Mouse (Mus musculus) heart, embryonic 11.5 days (tissue): ENCODE measurements at regions not wholly inside any gene's neighbourhood (a gene's known extent, or its start where the extent isn't known, plus 50 kb on each side); places are given as distances from the start of the nearest gene placed in this dataset.
A peak's percentile ranks its signal among the peaks of the same experiment; 100 is the strongest.

Experiments used
- ATAC-seq: fragments of 200-750 bp; cut with Nextera tagmentation; replicated peaks from 2 replicates; pipeline ENCODE4 v1.8.0; 2017; ENCODE audit warnings: moderate library complexity; ENCODE audit not compliant: insufficient number of reproducible peaks, low FRiP score, low TSS enrichment
- H3K27ac ChIP-seq: fragments of 300-500 bp; sonication (generic); 2 replicates; pipeline ENCODE4 v1.5.1; 2014; ENCODE audit warnings: mild to moderate bottlenecking, low read depth, low read length
- H3K27me3 ChIP-seq: fragments of 300-500 bp; sonication (generic); 2 replicates; pipeline ENCODE4 v1.6.1; 2014; ENCODE audit warnings: mild to moderate bottlenecking, low read length, mixed read lengths; ENCODE audit not compliant: control insufficient read depth, insufficient read depth
- H3K36me3 ChIP-seq: fragments of 300-500 bp; sonication (generic); 2 replicates; pipeline ENCODE4 v1.6.1; 2014; ENCODE audit warnings: mild to moderate bottlenecking, low read length, moderate library complexity, mixed read lengths; ENCODE audit not compliant: control insufficient read depth, insufficient read depth
- H3K4me1 ChIP-seq: fragments of 300-500 bp; sonication (generic); 2 replicates; pipeline ENCODE4 v1.6.1; 2014; ENCODE audit warnings: low read length; ENCODE audit not compliant: control insufficient read depth, insufficient read depth
- H3K4me2 ChIP-seq: fragments of 300-500 bp; sonication (generic); 2 replicates; pipeline ENCODE4 v1.6.1; 2014; ENCODE audit warnings: mild to moderate bottlenecking, moderate library complexity
- H3K4me3 ChIP-seq: fragments of 300-500 bp; sonication (generic); 2 replicates; pipeline ENCODE4 v1.5.1; 2014; ENCODE audit warnings: low read depth, low read length
- H3K9ac ChIP-seq: fragments of 300-500 bp; sonication (generic); 2 replicates; pipeline ENCODE4 v1.6.1; 2014; ENCODE audit warnings: mild to moderate bottlenecking, low read depth, low read length, moderate library complexity
- H3K9me3 ChIP-seq: fragments of 300-500 bp; sonication (generic); replicated peaks from 2 replicates; pipeline ENCODE4 v1.6.1; 2016; ENCODE audit warnings: low read length; ENCODE audit not compliant: control insufficient read depth
- WGBS: fragments of 180-500 bp; shearing (Covaris S2); extraction: QIAGEN DNeasy Blood & Tissue Kit; methylation state at CpG from one replicate; pipeline ENCODE4 v1.1.7; 2014; ENCODE audit not compliant: insufficient replicate concordance; 5-methylcytosine and 5-hydroxymethylcytosine counted together

GRCm38 (mm10) chr2:166271373-166272189 lies 116.1 kb upstream of the Sulf2 start:
- Histone ChIP-seq H3K27ac (no peak overlapping the region), H3K4me3 (no peak overlapping the region), H3K4me1 (0 out of 2 replicates have a peak, but pooled peaks cover 3% of the 10 kb centered on the region), H3K9me3 (no peaks in the 10 kb centered on the region), H3K36me3 (no peaks in the 10 kb centered on the region), H3K27me3 (no peaks in the 10 kb centered on the region), H3K4me2 (no peak overlapping the region), H3K9ac (no peak overlapping the region)
- 51% methylated on average over 11 of the region's 11 CpGs for WGBS
- no peak for ATAC-seq

GRCm38 (mm10) chr2:166270007-166270406 lies 114.5 kb upstream of the Sulf2 start:
- no peak overlapping the region for H3K27ac ChIP-seq
- H3K4me1 ChIP-seq: 0 out of 2 replicates have a peak, but pooled peaks cover 3% of the 10 kb centered on the region
- no peak overlapping the region for H3K4me3 ChIP-seq
- whole genome bisulfite sequencing: 81% methylated on average over 6 of the region's 6 CpGs
- no peak for ATAC-seq
- H3K9me3 ChIP-seq: no peaks in the 10 kb centered on the region
- H3K27me3 ChIP-seq: no peaks in the 10 kb centered on the region
- H3K4me2 ChIP-seq: no peak overlapping the region
- no peak overlapping the region for H3K9ac ChIP-seq
- no peaks in the 10 kb centered on the region for H3K36me3 ChIP-seq

- Histone ChIP-seq H3K36me3 (no peaks in the 10 kb centered on the region), H3K4me1 (peaks cover 3% of the 10 kb centered on the region; the same call in 1 of the 2 replicates), H3K9me3 (no peaks in the 10 kb centered on the region), H3K27ac (no peak overlapping the region), H3K27me3 (no peaks in the 10 kb centered on the region), H3K4me3 (no peak overlapping the region), H3K4me2 (no peak overlapping the region), H3K9ac (no peak overlapping the region)
- no peak for ATAC-seq
- WGBS: 86% methylated on average over 4 of the region's 4 CpGs
Measured at GRCm38 (mm10) chr2:166266915-166267314, 111.5 kb upstream of the Sulf2 start.

GRCm38 (mm10) chr2:166266507-166266906 lies 111.0 kb upstream of the Sulf2 start:
- no peak for ATAC-seq
- H3K9ac ChIP-seq: no peak overlapping the region
- peaks cover 7% of the 10 kb centered on the region; the same call in 1 of the 2 replicates for H3K4me1 ChIP-seq
- no peaks in the 10 kb centered on the region for H3K36me3 ChIP-seq
- no peaks in the 10 kb centered on the region for H3K9me3 ChIP-seq
- H3K4me2 ChIP-seq: no peak overlapping the region
- no peaks in the 10 kb centered on the region for H3K27me3 ChIP-seq
- H3K4me3 ChIP-seq: no peak overlapping the region
- H3K27ac ChIP-seq: no peak overlapping the region
- 78% methylated on average over 9 of the region's 9 CpGs for WGBS

- H3K9ac ChIP-seq: no peak overlapping the region
- no peaks in the 10 kb centered on the region for H3K9me3 ChIP-seq
- H3K36me3 ChIP-seq: no peaks in the 10 kb centered on the region
- peaks cover 12% of the 10 kb centered on the region; the same call in 1 of the 2 replicates for H3K4me1 ChIP-seq
- ATAC-seq: no peak
- 0 out of 2 replicates have a peak, but pooled peaks cover 3% of the 10 kb centered on the region for H3K27me3 ChIP-seq
- H3K4me3 ChIP-seq: no peak overlapping the region
- H3K4me2 ChIP-seq: no peak overlapping the region
- no peak overlapping the region for H3K27ac ChIP-seq
- 81% methylated on average over 9 of the region's 9 CpGs for WGBS
Measured at GRCm38 (mm10) chr2:166264756-166265155, 109.3 kb upstream of the Sulf2 start.

GRCm38 (mm10) chr2:166261799-166262198 lies 106.3 kb upstream of the Sulf2 start:
- WGBS: 35% methylated on average over 7 of the region's 7 CpGs
- Histone ChIP-seq H3K4me3 (no peak overlapping the region), H3K27me3 (0 out of 2 replicates have a peak, but pooled peaks cover 3% of the 10 kb centered on the region), H3K4me2 (no peak overlapping the region), H3K27ac (no peak overlapping the region), H3K9me3 (no peaks in the 10 kb centered on the region), H3K9ac (no peak overlapping the region), H3K36me3 (no peaks in the 10 kb centered on the region), H3K4me1 (peaks cover 17% of the 10 kb centered on the region; the same call in 1 of the 2 replicates)
- ATAC-seq: no peak

GRCm38 (mm10) chr2:166261065-166261464 lies 105.6 kb upstream of the Sulf2 start:
- Histone ChIP-seq H3K4me3 (no peak overlapping the region), H3K36me3 (no peaks in the 10 kb centered on the region), H3K9me3 (no peaks in the 10 kb centered on the region), H3K9ac (no peak overlapping the region), H3K27me3 (0 out of 2 replicates have a peak, but pooled peaks cover 3% of the 10 kb centered on the region), H3K4me2 (no peak overlapping the region), H3K27ac (no peak overlapping the region), H3K4me1 (peaks cover 17% of the 10 kb centered on the region; the same call in 1 of the 2 replicates)
- 52% methylated on average over 7 of the region's 7 CpGs for WGBS
- ATAC-seq: no peak

GRCm38 (mm10) chr2:166258771-166259180 lies 103.3 kb upstream of the Sulf2 start:
- peak overlapping the region; percentile 22; the same call in 1 of the 2 replicates for H3K9ac ChIP-seq
- no peaks in the 10 kb centered on the region for H3K9me3 ChIP-seq
- 13% methylated on average over 7 of the region's 7 CpGs for WGBS

More at GRCm38 (mm10) chr2:166258771-166259180, 103.3 kb upstream of the Sulf2 start:
- Histone ChIP-seq H3K4me2 (peak overlapping the region; percentile 29), H3K27ac (no peak overlapping the region; the same call in 1 of the 2 replicates), H3K4me3 (no peak overlapping the region), H3K27me3 (0 out of 2 replicates have a peak, but pooled peaks cover 3% of the 10 kb centered on the region), H3K4me1 (peaks cover 20% of the 10 kb centered on the region; the same call in 1 of the 2 replicates), H3K36me3 (no peaks in the 10 kb centered on the region)
- ATAC-seq: no peak
